Mouse (Mus musculus) heart, postnatal 36 days (tissue): Measurements from ENCODE around the gene Gm10647. TPM values are rescaled to one million over a fixed set of nuclear protein-coding genes. Genes with fewer than 3 reads are reported as not detected.

Experiments used
- DNase-seq, 2 experiments: peaks; one replicate each; pipeline ENCODE4 v3.0.0; 2021 to 2022
- intact Hi-C: fragments of 180-260 bp; cut with DNase I; formaldehyde crosslinking; loops from one replicate; pipeline ENCODE4 v1.15.1; 2025
- total RNA-seq, 2 experiments: library from RNA; stranded (reverse); gene quantifications; 2 replicates each; pipeline ENCODE4 v1.2.3; 2021

Gm10647 gene
- total RNA-seq, 2 experiments from 2014 or later, result 0.14 TPM; not detected in 1

GRCm38 (mm10) chr9:66834318-66835096 lies 37.7 kb downstream of the Gm10647 start, which contains the start of gene Aph1c:
Gene Aph1c (minus strand): TSS chr9:66834726.
- DNase-seq, result peak; percentile 96 to 98
- intact Hi-C loops, result loop anchor here (5.0 kb wide), 3 partner anchors 83 to 322 kb away; partner anchors contain the start of genes Fbxl22 and Rab8b

GRCm38 (mm10) chr9:66835097-66835480 lies 38.2 kb downstream of the Gm10647 start:
- no peak for DNase-seq
- intact Hi-C loops, result loop anchor here (5.0 kb wide), 1 partner anchor 102 kb away; no protein-coding TSS in a partner anchor

- intact Hi-C loops, result no loop called here
- DNase-seq, result no peak
Measured at GRCm38 (mm10) chr9:66846822-66847221, 50.0 kb downstream of the Gm10647 start.

Other genes starting within 250 kb of the Gm10647 start
- gene Usp3, start 203.9 kb upstream of the Gm10647 start, total RNA-seq, result 10 to 100 TPM; 22.1 to 30.2 TPM
- gene Car12, start 83.4 kb upstream of the Gm10647 start, total RNA-seq, result not detected
- gene Aph1b, start 1.5 kb upstream of the Gm10647 start, total RNA-seq, result 1 to 10 TPM; 4.9 to 6.4 TPM
- gene Aph1c, start 37.7 kb downstream of the Gm10647 start, total RNA-seq, result 1 to 10 TPM; 1.4 TPM
- gene Rab8b, start 122.6 kb downstream of the Gm10647 start, total RNA-seq, result 10 to 100 TPM in 1 of 2 experiments, 1 to 10 TPM in 1; 9.5 to 10.3 TPM
- gene Rps27l, start 149.0 kb downstream of the Gm10647 start, total RNA-seq, result 100 to 1,000 TPM; 175 to 183 TPM
- 10 to 100 TPM; 21.5 to 23.9 TPM for gene Lactb, start 178.4 kb downstream of the Gm10647 start, total RNA-seq